Mouse (Mus musculus) CH12.LX (cell line): ENCODE measurements around the gene Ikbip.

Experiments used
- CHD2 ChIP-seq: IDR thresholded peaks from 2 replicates; pipeline ENCODE4 v1.6.1; 2011; ENCODE audit warnings: low read length, improper control_type of control experiment
- CTCF ChIP-seq, 2 experiments: IDR thresholded peaks in 1 of 2; conservative IDR thresholded peaks in 1 of 2; 2 replicates each; pipeline ENCODE4 v1.5.1; 2011 to 2012; ENCODE audit warnings: low read depth in 2 of 2, low read length in 2 of 2, improper control_type of control experiment in 1 of 2, inconsistent platforms in 1 of 2, mild to moderate bottlenecking in 1 of 2, moderate library complexity in 1 of 2
- MEF2A ChIP-seq: IDR thresholded peaks from 2 replicates; pipeline ENCODE4 v1.6.1; 2014; ENCODE audit warnings: low read depth, mild to moderate bottlenecking, inconsistent platforms, low read length, improper control_type of control experiment, borderline replicate concordance
- MXI1 ChIP-seq: IDR thresholded peaks from 2 replicates; pipeline ENCODE4 v1.6.1; 2011; ENCODE audit warnings: mild to moderate bottlenecking, low read depth, low read length, improper control_type of control experiment
- POLR2A ChIP-seq: IDR thresholded peaks from 2 replicates; pipeline ENCODE4 v1.6.1; 2011; ENCODE audit warnings: low read depth, mild to moderate bottlenecking, improper control_type of control experiment, low read length
- POLR2AphosphoS2 ChIP-seq: IDR thresholded peaks from 2 replicates; pipeline ENCODE4 v1.6.1; 2011; ENCODE audit warnings: low read depth, low read length, improper control_type of control experiment
- SIN3A ChIP-seq: IDR thresholded peaks from 2 replicates; pipeline ENCODE4 v1.6.1; 2012; ENCODE audit warnings: low read length, improper control_type of control experiment, inconsistent platforms
- SMC3 ChIP-seq: IDR thresholded peaks from 2 replicates; pipeline ENCODE4 v1.6.1; 2011; ENCODE audit warnings: low read depth, low read length, improper control_type of control experiment
- ZNF384 ChIP-seq: IDR thresholded peaks from 2 replicates; pipeline ENCODE4 v1.6.1; 2012; ENCODE audit warnings: low read depth, low read length, improper control_type of control experiment, inconsistent platforms

DNA sequence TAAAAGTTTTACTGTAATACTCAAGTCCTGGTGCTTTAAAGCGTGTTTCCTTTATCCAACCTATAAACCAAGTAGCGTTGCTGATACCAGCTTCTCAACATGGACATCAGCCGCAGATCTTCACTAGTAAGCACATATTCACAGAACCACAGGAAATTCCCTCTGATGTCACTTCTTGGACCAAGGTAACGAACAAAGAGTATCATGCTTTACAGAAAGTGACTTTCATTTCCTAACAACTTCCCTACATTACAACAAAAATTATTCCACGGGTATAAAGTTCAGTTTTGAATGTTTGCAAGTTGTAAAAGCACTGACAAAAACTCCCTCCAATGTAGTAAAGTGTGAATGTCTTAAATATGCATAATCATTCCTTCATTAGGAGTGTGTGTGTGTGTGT, 2.2 kb upstream of the Ikbip start:
- TF ChIP-seq POLR2A: no peak
- no peak for TF ChIP-seq SMC3
- TF ChIP-seq MEF2A: no peak
- peak; percentile 57; the same call in 1 of the 2 replicates for TF ChIP-seq SIN3A
- TF ChIP-seq CTCF (conservative IDR thresholded peaks at IDR 0.05 in 1 of 2, IDR thresholded peaks at IDR 0.05 in 1 of 2; ENCODE audit: low read depth in 2 of 2, low read length in 2 of 2): no peak
- no peak for TF ChIP-seq POLR2AphosphoS2
- TF ChIP-seq MXI1: no peak; the same call in 1 of the 2 replicates
- TF ChIP-seq ZNF384: no peak
- TF ChIP-seq CHD2: no peak
